In genomic region chr5:140123640-140124366, GRCm38 (mm10) we compare ENCODE assay signal across 14 mouse cellular contexts.
DNase-seq lines count a peak whose midpoint lies in the region; ATAC-seq and TF ChIP-seq lines count a peak whose summit lies in the region.
"Had no signal": no experiment of that assay in that cellular context is flagged by ENCODE, and none has a peak within 500 bp of the region (broad histone marks: within the 10 kb centered on the region; RNA-seq: fewer than 3 reads in every experiment).

No protein-coding gene starts in this region.

- no peak overlapping the region for H3K9ac ChIP-seq in intestine, embryonic 14.5 days (ENCODE audit: low read length)
- no peak overlapping the region for H3K9ac ChIP-seq in intestine, embryonic 15.5 days
- no peak overlapping the region for H3K9ac ChIP-seq in lung, postnatal 0 days (replicated peaks; ENCODE audit: low read depth)
- no peak overlapping the region for H3K9ac ChIP-seq in embryonic facial prominence, embryonic 14.5 days (ENCODE audit: low read depth, low read length)
- no peak overlapping the region for H3K9ac ChIP-seq in stomach, postnatal 0 days (ENCODE audit: low read length)
- H3K9ac ChIP-seq: forebrain, embryonic 13.5 days; liver, postnatal 0 days had no signal

- no peak for TF ChIP-seq EP300 in lung, postnatal 0 days (IDR thresholded peaks at IDR 0.05)
- no peak for TF ChIP-seq EP300 in stomach, postnatal 0 days (optimal IDR thresholded peaks at IDR 0.05)

- no peak for DNase-seq in intestine, embryonic 14.5 days (ENCODE audit: low spot score)
- peak; percentile 57 for DNase-seq in lung, postnatal 0 days (ENCODE audit: low spot score)
- DNase-seq in lung, adult 2 months = no peak
- DNase-seq in embryonic facial prominence, embryonic 14.5 days (ENCODE audit: low spot score) = peak; percentile 49
- no peak for DNase-seq in stomach, postnatal 0 days (ENCODE audit: low spot score)
- no peak for DNase-seq in heart, adult 9 months (ENCODE audit: low spot score in 2 of 2)
- DNase-seq in gastrocnemius, adult 18-20 months (ENCODE audit: low spot score) = no peak
- DNase-seq: cerebellum, adult 11 months; cerebellum, postnatal 36 days; kidney, adult 18-20 months; liver, postnatal 0 days had no signal

- no peak overlapping the region for H3K27ac ChIP-seq in intestine, embryonic 14.5 days (ENCODE audit: low read depth)
- no peak overlapping the region for H3K27ac ChIP-seq in intestine, embryonic 15.5 days
- no peak overlapping the region for H3K27ac ChIP-seq in lung, postnatal 0 days (ENCODE audit: low read length)
- no peak overlapping the region; the same call in 1 of the 2 replicates for H3K27ac ChIP-seq in embryonic facial prominence, embryonic 14.5 days (replicated peaks; ENCODE audit: low read depth, low read length)
- H3K27ac ChIP-seq in stomach, postnatal 0 days (replicated peaks) = no peak overlapping the region; the same call in 1 of the 2 replicates
- H3K27ac ChIP-seq: forebrain, embryonic 13.5 days had no signal

- no peaks in the 10 kb centered on the region for H3K27me3 ChIP-seq in intestine, embryonic 14.5 days (replicated peaks; ENCODE audit: control insufficient read depth, insufficient read depth, low read length)
- no peaks in the 10 kb centered on the region for H3K27me3 ChIP-seq in intestine, embryonic 15.5 days (replicated peaks)
- H3K27me3 ChIP-seq in lung, postnatal 0 days (replicated peaks; ENCODE audit: insufficient read depth, low read length) = no peaks in the 10 kb centered on the region
- no peaks in the 10 kb centered on the region for H3K27me3 ChIP-seq in embryonic facial prominence, embryonic 14.5 days (replicated peaks; ENCODE audit: control insufficient read depth, insufficient read depth, low read length)
- H3K27me3 ChIP-seq in stomach, postnatal 0 days (ENCODE audit: control insufficient read depth, insufficient read depth, low read length) = no peaks in the 10 kb centered on the region
- H3K27me3 ChIP-seq: Patski had no signal

- no peak for TF ChIP-seq POLR2A in lung, adult 2 months (IDR thresholded peaks at IDR 0.05; ENCODE audit: borderline replicate concordance, extremely low read depth, low read depth, low read length)

- no peak overlapping the region for H3K4me3 ChIP-seq in intestine, embryonic 14.5 days (ENCODE audit: low read depth, low read length)
- H3K4me3 ChIP-seq in intestine, embryonic 15.5 days (replicated peaks) = no peak overlapping the region
- H3K4me3 ChIP-seq in lung, postnatal 0 days (ENCODE audit: low read depth, low read length) = no peak overlapping the region
- no peak overlapping the region for H3K4me3 ChIP-seq in lung, adult 2 months (replicated peaks; ENCODE audit: extremely low read depth, low read depth, low read length)
- no peak overlapping the region for H3K4me3 ChIP-seq in embryonic facial prominence, embryonic 14.5 days (ENCODE audit: low read depth, low read length)
- no peak overlapping the region for H3K4me3 ChIP-seq in stomach, postnatal 0 days (ENCODE audit: low read depth, low read length)
- H3K4me3 ChIP-seq: forebrain, embryonic 13.5 days had no signal

- 0 out of 2 replicates have a peak, but pooled peaks cover 2% of the 10 kb centered on the region for H3K36me3 ChIP-seq in intestine, embryonic 14.5 days (ENCODE audit: control insufficient read depth, insufficient read depth, low read length)
- no peaks in the 10 kb centered on the region; the same call in 1 of the 2 replicates for H3K36me3 ChIP-seq in intestine, embryonic 15.5 days
- H3K36me3 ChIP-seq in lung, postnatal 0 days (ENCODE audit: insufficient read depth, low read length) = no peaks in the 10 kb centered on the region
- no peaks in the 10 kb centered on the region for H3K36me3 ChIP-seq in embryonic facial prominence, embryonic 14.5 days (ENCODE audit: control insufficient read depth, insufficient read depth, low read length)
- H3K36me3 ChIP-seq in stomach, postnatal 0 days (ENCODE audit: control insufficient read depth, insufficient read depth, low read length) = no peaks in the 10 kb centered on the region

- no peaks in the 10 kb centered on the region for H3K9me3 ChIP-seq in intestine, embryonic 14.5 days (ENCODE audit: control insufficient read depth, low read length)
- no peaks in the 10 kb centered on the region for H3K9me3 ChIP-seq in intestine, embryonic 15.5 days
- no peaks in the 10 kb centered on the region for H3K9me3 ChIP-seq in lung, postnatal 0 days (ENCODE audit: low read length)
- H3K9me3 ChIP-seq in embryonic facial prominence, embryonic 14.5 days (ENCODE audit: control insufficient read depth, low read length) = no peaks in the 10 kb centered on the region
- H3K9me3 ChIP-seq in stomach, postnatal 0 days (ENCODE audit: control insufficient read depth, low read length) = no peaks in the 10 kb centered on the region
- H3K9me3 ChIP-seq: forebrain, embryonic 13.5 days had no signal

- no peaks in the 10 kb centered on the region for H3K4me1 ChIP-seq in intestine, embryonic 14.5 days (replicated peaks; ENCODE audit: control insufficient read depth, insufficient read depth, low read length)
- H3K4me1 ChIP-seq in intestine, embryonic 15.5 days (replicated peaks) = no peaks in the 10 kb centered on the region
- H3K4me1 ChIP-seq in lung, postnatal 0 days (ENCODE audit: insufficient read depth, low read depth, low read length) = 0 out of 2 replicates have a peak, but pooled peaks cover 3% of the 10 kb centered on the region
- H3K4me1 ChIP-seq in lung, adult 2 months (ENCODE audit: control insufficient read depth, insufficient read depth, low read length) = 0 out of 2 replicates have a peak, but pooled peaks cover 3% of the 10 kb centered on the region
- peaks cover 25% of the 10 kb centered on the region for H3K4me1 ChIP-seq in embryonic facial prominence, embryonic 14.5 days (ENCODE audit: control insufficient read depth, insufficient read depth, low read length)
- no peaks in the 10 kb centered on the region for H3K4me1 ChIP-seq in stomach, postnatal 0 days (replicated peaks; ENCODE audit: control insufficient read depth, insufficient read depth)

- ATAC-seq in intestine, embryonic 14.5 days (replicated peaks; ENCODE audit: low FRiP score, low TSS enrichment, low read depth) = 0 out of 2 replicates have a peak, but pooled peaks have one; percentile 55
- ATAC-seq in intestine, embryonic 15.5 days = no peak
- peak; percentile 88 for ATAC-seq in lung, postnatal 0 days
- ATAC-seq in embryonic facial prominence, embryonic 14.5 days (ENCODE audit: low read depth) = peak; percentile 34; the same call in 1 of the 2 replicates
- peak; percentile 66; the same call in 1 of the 2 replicates for ATAC-seq in stomach, postnatal 0 days (ENCODE audit: low FRiP score, low TSS enrichment)
- ATAC-seq: forebrain, embryonic 13.5 days; liver, postnatal 0 days; Patski had no signal

- no peak overlapping the region for H3K4me2 ChIP-seq in intestine, embryonic 14.5 days (ENCODE audit: low read length)
- no peak overlapping the region for H3K4me2 ChIP-seq in intestine, embryonic 15.5 days (replicated peaks)
- H3K4me2 ChIP-seq in lung, postnatal 0 days (replicated peaks; ENCODE audit: low read depth, low read length) = no peak overlapping the region
- no peak overlapping the region for H3K4me2 ChIP-seq in embryonic facial prominence, embryonic 14.5 days (ENCODE audit: low read depth, low read length)
- H3K4me2 ChIP-seq in stomach, postnatal 0 days (replicated peaks; ENCODE audit: low read depth) = no peak overlapping the region
- H3K4me2 ChIP-seq: forebrain, embryonic 13.5 days had no signal

- 58% methylated on average over 4 of the region's 4 CpGs for WGBS in intestine, embryonic 14.5 days
- 57% methylated on average over 4 of the region's 4 CpGs for WGBS in intestine, embryonic 15.5 days
- WGBS in lung, postnatal 0 days = 64% methylated on average over 4 of the region's 4 CpGs
- 61% methylated on average over 4 of the region's 4 CpGs for WGBS in lung, adult 2 months
- WGBS in embryonic facial prominence, embryonic 14.5 days = 71% methylated on average over 4 of the region's 4 CpGs
- WGBS in stomach, postnatal 0 days = 56% methylated on average over 4 of the region's 4 CpGs

- no peak for TF ChIP-seq CTCF in lung, postnatal 0 days (IDR thresholded peaks at IDR 0.05)
- TF ChIP-seq CTCF in lung, adult 2 months (IDR thresholded peaks at IDR 0.05; ENCODE audit: insufficient read depth, low read length) = no peak
- TF ChIP-seq CTCF in stomach, postnatal 0 days (IDR thresholded peaks at IDR 0.05; ENCODE audit: low read depth) = no peak

Comparison
In these comparisons a context has a peak if more than half of its experiments do, and no peak if none do; other contexts are left out.
1. DNase-seq: peak in lung, postnatal 0 days (single experiment) and embryonic facial prominence, embryonic 14.5 days (single experiment); none in intestine, embryonic 14.5 days (single experiment), lung, adult 2 months (single experiment), stomach, postnatal 0 days (single experiment), heart, adult 9 months (0 of 2) and gastrocnemius, adult 18-20 months (single experiment).